Comparison of ENCODE assay signal across 8 mouse cellular contexts in genomic region chr3:60499718-60500450, GRCm38 (mm10). TPM values are rescaled to one million over a fixed set of nuclear protein-coding genes. Genes with fewer than 3 reads are reported as not detected.
DNase-seq lines count a peak whose midpoint lies in the region; ATAC-seq lines count a peak whose summit lies in the region.

No protein-coding gene starts in this region.

- 50% methylated on average over 7 of the region's 7 CpGs for WGBS in hindbrain, embryonic 11.5 days
- WGBS in liver, embryonic 12.5 days (ENCODE audit: insufficient replicate concordance): 22% methylated on average over 7 of the region's 7 CpGs

- H3K9me3 ChIP-seq in hindbrain, embryonic 11.5 days (ENCODE audit: control insufficient read depth, low read length): no peaks in the 10 kb centered on the region
- H3K9me3 ChIP-seq in liver, embryonic 12.5 days (replicated peaks): no peaks in the 10 kb centered on the region

- no peak for ATAC-seq in hindbrain, embryonic 11.5 days (ENCODE audit: low FRiP score)
- ATAC-seq in liver, embryonic 12.5 days: no peak
- no peak for ATAC-seq in megakaryocyte progenitor cell, adult 5-6 weeks (replicated peaks; ENCODE audit: poor library complexity)

- H3K4me3 ChIP-seq in hindbrain, embryonic 11.5 days (ENCODE audit: low read depth, low read length): peak overlapping the region; percentile 86
- H3K4me3 ChIP-seq in liver, embryonic 12.5 days: peak overlapping the region; percentile 85

- no peak overlapping the region for H3K27ac ChIP-seq in hindbrain, embryonic 11.5 days (ENCODE audit: low read depth, low read length)
- peak overlapping the region; percentile 95 for H3K27ac ChIP-seq in liver, embryonic 12.5 days

- no peak overlapping the region for H3K9ac ChIP-seq in hindbrain, embryonic 11.5 days (ENCODE audit: low read depth, low read length)
- peak overlapping the region; percentile 99 for H3K9ac ChIP-seq in liver, embryonic 12.5 days

- H3K4me1 ChIP-seq in hindbrain, embryonic 11.5 days (replicated peaks; ENCODE audit: control insufficient read depth, insufficient read depth, low read length): no peaks in the 10 kb centered on the region
- peaks cover 70% of the 10 kb centered on the region for H3K4me1 ChIP-seq in liver, embryonic 12.5 days

- no peaks in the 10 kb centered on the region for H3K27me3 ChIP-seq in hindbrain, embryonic 11.5 days (ENCODE audit: control insufficient read depth, insufficient read depth, low read length)
- H3K27me3 ChIP-seq in liver, embryonic 12.5 days (replicated peaks): no peaks in the 10 kb centered on the region

- no peaks in the 10 kb centered on the region for H3K36me3 ChIP-seq in hindbrain, embryonic 11.5 days (ENCODE audit: control insufficient read depth, insufficient read depth, low read length)
- no peaks in the 10 kb centered on the region for H3K36me3 ChIP-seq in liver, embryonic 12.5 days

- peak overlapping the region; percentile 55 for H3K4me2 ChIP-seq in hindbrain, embryonic 11.5 days (replicated peaks; ENCODE audit: low read depth, low read length)
- H3K4me2 ChIP-seq in liver, embryonic 12.5 days: peak overlapping the region; percentile 89

- peak; percentile 26 for DNase-seq in cerebellum, adult 11-12 months
- no peak for DNase-seq in cerebellum, postnatal 36 days
- peak; percentile 12 for DNase-seq in ZHBTc4 (ENCODE audit: low read depth, low spot score)
- DNase-seq in hindbrain, embryonic 11.5 days (ENCODE audit: low spot score): no peak
- no peak for DNase-seq in frontal cortex, postnatal 36 days (ENCODE audit: low spot score in 2 of 2)
- DNase-seq in thymus, postnatal 0 days (ENCODE audit: low spot score): no peak

RNA-seq across cellular contexts. Expression of gene Mbnl1, which starts 27.3 kb away (rescaled TPM):
- polyA plus RNA-seq in hindbrain, embryonic 11.5 days (2014; fragmentation: Nextera tagmentation; extraction: Ambion mirVana): 42.0 and 60.0 TPM in 2 replicates
- polyA plus RNA-seq in liver, embryonic 12.5 days (2016; fragmentation: Nextera tagmentation; extraction: Ambion mirVana): 169 and 171 TPM in 2 replicates
- 224 and 235 TPM in 2 replicates for polyA plus RNA-seq in thymus, postnatal 0 days (2015; fragmentation: Nextera tagmentation; extraction: Ambion mirVana)
- 542 and 611 TPM in 2 replicates for total RNA-seq in megakaryocyte progenitor cell, adult 5-6 weeks (2015)
- 545 and 581 TPM in 2 replicates for total RNA-seq in megakaryocyte progenitor cell, adult 5-6 weeks (2017)

Comparison
In these comparisons a context has a peak if more than half of its experiments do, and no peak if none do; other contexts are left out.
1. DNase-seq: peak in cerebellum, adult 11-12 months (single experiment) and ZHBTc4 (single experiment); none in cerebellum, postnatal 36 days (0 of 2), hindbrain, embryonic 11.5 days (single experiment), frontal cortex, postnatal 36 days (0 of 2) and thymus, postnatal 0 days (single experiment).